Mouse (Mus musculus): Measurements from ENCODE around the gene Tnfaip1.

DNA sequence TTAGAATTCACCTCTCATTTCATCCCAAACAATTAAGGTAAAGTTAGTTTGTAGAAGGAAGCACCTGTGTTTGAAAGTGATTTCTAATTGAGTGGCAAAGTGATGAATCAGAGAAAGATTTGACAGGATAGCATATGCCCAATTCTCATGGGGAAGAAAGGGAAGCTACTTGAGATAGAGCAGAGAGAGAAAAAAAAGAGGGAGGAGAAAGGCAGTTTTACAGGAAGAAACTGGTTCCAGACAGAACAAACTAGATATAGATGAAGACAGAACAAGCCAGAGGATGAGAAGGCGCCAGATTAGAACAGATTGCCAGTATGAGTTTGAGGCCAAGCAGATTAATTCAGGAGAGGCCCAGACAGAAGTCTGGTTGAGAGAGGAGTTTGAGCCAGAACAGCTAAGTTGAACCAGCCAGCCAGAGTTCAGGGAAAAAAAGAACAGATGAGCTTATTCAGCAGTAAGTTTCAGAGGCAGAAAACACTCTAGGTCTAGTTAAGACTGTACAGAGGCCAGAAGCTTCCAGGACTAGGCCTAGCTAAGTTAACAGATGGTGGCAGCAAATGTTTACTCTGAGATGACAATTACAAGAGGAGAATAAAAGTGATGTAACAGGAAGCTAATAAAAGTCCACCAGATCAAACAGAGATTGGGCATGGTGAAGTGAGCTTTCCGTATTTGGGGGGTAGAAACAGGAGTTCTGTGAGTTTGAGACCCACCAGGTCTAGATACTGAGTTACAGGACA lies 11.8 kb upstream of the Tnfaip1 start:
- TF ChIP-seq POLR2A (IDR thresholded peaks at IDR 0.05; ENCODE audit: insufficient read depth, low read length) = no peak
- no peak for TF ChIP-seq CTCF (IDR thresholded peaks at IDR 0.05; ENCODE audit: low read depth, low read length)

Measured in ES-Bruce4 (cell line).